Mouse (Mus musculus): ENCODE data around the gene Slc22a1. TPM values are rescaled to one million over a fixed set of nuclear protein-coding genes. Genes with fewer than 3 reads are reported as not detected.

The Slc22a1 gene
- total and polyA plus RNA-seq, 3 experiments = 0.29 to 1.7 TPM; not detected in 1

DNA sequence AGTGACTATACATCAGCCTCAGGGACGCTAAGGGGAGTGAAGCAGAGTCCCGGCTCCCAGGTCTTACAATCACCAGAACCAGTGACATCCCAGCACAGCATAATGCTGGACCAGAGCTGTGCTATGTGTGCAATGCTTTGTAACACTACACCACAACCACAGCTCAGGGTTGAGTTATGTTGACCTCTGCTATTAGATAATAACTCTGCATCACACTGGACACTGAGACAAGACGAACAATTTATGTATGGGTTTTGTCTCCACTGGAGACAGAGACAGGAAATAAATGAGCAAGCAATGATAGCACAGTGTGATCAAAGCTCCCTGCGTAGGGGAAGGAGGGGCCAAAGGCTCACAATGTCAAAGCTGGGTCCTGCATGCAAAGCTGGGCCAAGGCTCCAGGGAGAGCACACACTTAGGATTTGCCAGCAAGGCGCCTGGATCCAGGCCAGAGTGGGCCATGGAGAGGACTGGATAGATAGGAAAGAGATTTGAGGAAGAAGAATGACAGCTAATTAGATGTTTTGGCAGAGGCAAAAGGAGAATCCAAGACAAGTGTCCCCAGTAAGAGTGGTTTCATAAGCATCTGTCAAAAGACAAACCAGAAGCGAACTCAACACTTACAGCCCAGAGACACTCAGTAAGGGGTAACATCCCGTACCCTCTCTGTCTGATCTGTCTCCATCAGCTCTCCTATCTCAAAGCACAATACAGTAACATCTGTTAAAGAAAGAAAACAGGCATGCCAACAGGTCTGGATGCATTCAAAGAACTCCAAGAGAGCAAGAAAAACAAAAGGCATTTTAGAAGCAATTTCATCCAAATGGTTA, 43.6 kb downstream of the Slc22a1 start:
- peak; percentile 63 for DNase-seq

DNA sequence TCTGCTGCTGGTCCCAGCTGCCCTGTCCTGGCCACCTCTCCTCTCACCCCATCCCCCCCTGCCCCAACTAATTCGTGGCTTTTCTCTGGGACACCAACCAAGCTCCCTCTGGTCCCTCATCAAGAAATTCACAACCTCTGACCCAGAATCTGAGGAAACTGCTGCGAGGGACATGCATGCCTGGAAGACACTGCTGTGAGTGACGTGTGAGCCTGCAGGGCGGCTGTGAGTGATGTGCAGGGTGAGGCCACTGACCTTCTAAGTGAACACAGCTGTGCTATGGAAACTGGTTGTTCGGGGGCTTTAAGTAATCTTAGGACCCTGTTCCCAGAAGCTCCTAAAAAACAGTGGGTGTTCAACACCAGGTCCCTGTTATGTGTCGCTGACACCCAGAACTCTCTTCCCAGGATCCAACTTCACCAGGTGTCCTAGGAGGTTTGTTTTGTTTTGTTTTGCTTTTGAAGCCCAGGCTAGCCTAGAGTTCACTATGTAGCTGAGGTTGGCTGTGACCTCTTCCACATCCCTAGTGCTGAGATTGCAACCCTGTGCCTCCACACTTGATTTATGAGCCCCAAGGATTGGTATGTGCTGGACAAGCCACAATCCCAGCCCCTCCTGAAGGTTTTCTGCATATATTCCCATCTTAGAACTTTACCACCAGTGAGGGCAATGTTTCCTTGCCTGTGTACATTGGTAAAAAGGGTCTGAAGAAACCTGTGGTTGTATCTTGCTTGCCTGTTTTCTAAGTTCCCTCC, 44.5 kb downstream of the Slc22a1 start:
- no peak for DNase-seq

DNA sequence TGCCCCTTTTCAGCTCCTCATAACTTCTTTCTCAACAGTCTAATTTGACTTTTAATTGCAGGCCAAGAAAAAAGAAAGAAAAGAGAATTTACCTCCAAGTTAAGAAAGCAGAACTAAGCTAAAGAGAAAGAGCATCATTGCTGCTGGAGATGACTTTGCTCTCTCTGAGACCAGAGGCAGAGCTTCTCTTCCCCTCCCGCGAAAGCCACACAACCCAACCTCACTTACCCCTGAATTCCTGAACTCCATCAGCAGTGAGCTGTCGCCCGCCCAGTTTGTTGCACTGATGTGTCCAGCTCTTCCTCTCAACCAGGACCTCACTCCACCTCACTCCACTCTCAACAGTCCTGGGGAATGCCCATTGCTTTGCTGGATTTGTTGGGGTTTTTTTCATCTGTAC, 47.6 kb downstream of the Slc22a1 start:
- no peak for DNase-seq

GRCm38 (mm10) chr17:12619641-12620040, 56.0 kb downstream of the Slc22a1 start:
- DNase-seq = no peak

GRCm38 (mm10) chr17:12615429-12615828, 60.2 kb downstream of the Slc22a1 start:
- DNase-seq = no peak

DNA sequence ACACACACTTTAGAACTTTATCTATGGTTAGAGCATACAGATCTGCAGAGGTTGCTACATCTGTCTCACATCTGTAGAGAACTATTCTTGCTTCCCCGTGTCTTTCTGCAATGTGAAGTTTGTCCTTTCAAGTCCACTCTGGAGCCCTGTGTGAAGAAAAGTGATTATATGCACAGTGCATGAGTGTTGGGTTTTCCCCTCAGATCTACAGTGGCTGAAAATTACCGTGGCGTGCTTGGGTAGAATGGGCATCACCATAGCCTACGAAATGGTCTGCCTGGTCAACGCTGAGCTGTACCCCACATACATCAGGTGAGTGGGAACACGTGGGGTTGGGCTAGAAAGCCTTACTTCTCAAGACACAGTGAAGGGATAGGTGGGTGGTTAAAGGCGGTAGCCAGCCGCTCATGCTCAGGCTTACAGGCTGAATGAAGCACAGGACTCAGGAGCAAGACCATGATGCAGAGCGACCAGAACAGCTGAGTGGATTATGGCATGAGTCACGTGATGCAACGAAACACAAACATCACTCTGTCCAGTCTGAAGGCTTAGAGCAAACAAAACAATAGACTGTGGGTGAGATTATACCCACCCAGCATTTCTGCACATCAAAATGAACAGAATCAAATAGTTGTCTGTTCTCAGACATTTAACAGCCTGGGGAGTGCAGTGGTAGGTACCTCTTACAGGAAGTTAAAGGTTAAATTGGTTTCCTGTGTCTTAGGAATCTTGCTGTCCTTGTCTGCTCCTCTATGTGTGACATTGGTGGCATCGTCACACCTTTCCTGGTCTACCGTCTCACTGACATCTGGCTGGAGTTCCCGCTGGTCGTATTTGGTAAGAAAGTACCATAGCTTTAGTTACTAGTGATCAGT, 60.9 kb downstream of the Slc22a1 start:
- no peak for DNase-seq

DNA sequence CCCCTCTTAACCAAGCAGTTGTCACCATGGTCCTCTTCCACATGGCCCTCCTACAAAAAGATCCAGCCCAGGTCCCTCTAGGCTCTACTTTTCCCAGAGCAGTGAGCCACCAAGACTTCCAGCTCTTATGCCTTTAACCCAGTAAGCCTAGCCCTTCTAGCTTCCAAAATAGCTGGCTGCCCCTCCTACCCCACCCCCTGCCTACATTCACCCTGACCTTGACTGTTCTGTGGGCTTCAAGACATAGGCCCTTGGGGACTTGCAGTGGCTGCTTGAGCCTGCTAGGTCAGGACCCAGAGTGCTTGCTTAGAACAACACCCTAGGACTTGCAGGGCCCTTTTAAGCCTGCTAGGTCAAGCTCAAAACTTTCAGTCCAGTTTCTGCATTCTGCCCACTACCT, 68.4 kb downstream of the Slc22a1 start:
- DNase-seq = peak; percentile 19

- DNase-seq = no peak
These were observed 69.0 kb downstream of the Slc22a1 start for GRCm38 (mm10) chr17:12606634-12607033.

Other genes with a start within 250 kb of the Slc22a1 start
- gene Slc22a3, start 168.1 kb downstream of the Slc22a1 start, total RNA-seq (2021) = 10 to 100 TPM in 1 of 2 experiments, 1 to 10 TPM in 1; 5.7 to 12.0 TPM
- gene Slc22a3, start 168.1 kb downstream of the Slc22a1 start, polyA plus RNA-seq (2012; rRNA removed) = 5.7 and 9.7 TPM in 2 replicates
- gene Slc22a2, start 91.7 kb downstream of the Slc22a1 start, total RNA-seq (2021) = not detected
- 0.04 and 0.12 TPM in 2 replicates for gene Slc22a2, start 91.7 kb downstream of the Slc22a1 start, polyA plus RNA-seq (2012; rRNA removed)
- gene Igf2r, start 93.8 kb upstream of the Slc22a1 start, total RNA-seq (2021) = 10 to 100 TPM; 66.8 to 74.7 TPM
- 21.9 and 23.2 TPM in 2 replicates for gene Igf2r, start 93.8 kb upstream of the Slc22a1 start, polyA plus RNA-seq (2012; rRNA removed)
- gene Mas1, start 192.3 kb upstream of the Slc22a1 start, total RNA-seq (2021) = not detected
- gene Mas1, start 192.3 kb upstream of the Slc22a1 start, polyA plus RNA-seq (2012; rRNA removed) = not detected in 2 replicates
- gene Mrgprh, start 200.2 kb upstream of the Slc22a1 start, total RNA-seq (2021) = under 1 TPM in 1 of 2 experiments, not detected in 1; 0.21 TPM
- gene Mrgprh, start 200.2 kb upstream of the Slc22a1 start, polyA plus RNA-seq (2012; rRNA removed) = 0.11 TPM in 1 of 2 replicates, not detected in the other
- gene Pnldc1, start 234.4 kb upstream of the Slc22a1 start, total RNA-seq (2021) = 1 to 10 TPM; 4.6 TPM
- 1.5 and 2.8 TPM in 2 replicates for gene Pnldc1, start 234.4 kb upstream of the Slc22a1 start, polyA plus RNA-seq (2012; rRNA removed)
- 100 to 1,000 TPM; 208 to 230 TPM for gene Tcp1, start 239.9 kb upstream of the Slc22a1 start, total RNA-seq (2021)
- 27.8 and 34.9 TPM in 2 replicates for gene Tcp1, start 239.9 kb upstream of the Slc22a1 start, polyA plus RNA-seq (2012; rRNA removed)
- 10 to 100 TPM; 59.6 to 81.3 TPM for gene Mrpl18, start 240.5 kb upstream of the Slc22a1 start, total RNA-seq (2021)
- gene Mrpl18, start 240.5 kb upstream of the Slc22a1 start, polyA plus RNA-seq (2012; rRNA removed) = 24.1 and 26.7 TPM in 2 replicates